Mouse (Mus musculus) midbrain, embryonic 14.5 days (tissue): Measurements from ENCODE around the gene Fam43b. TPM values are rescaled to one million over a fixed set of nuclear protein-coding genes. Genes with fewer than 3 reads are reported as not detected.

Source experiments
- ATAC-seq: fragments of 200-750 bp; cut with Nextera tagmentation; 2 replicates; pipeline ENCODE4 v1.8.0; 2017; ENCODE audit warnings: moderate number of reproducible peaks, moderate library complexity; ENCODE audit not compliant: low FRiP score, low TSS enrichment
- DNase-seq: peaks from one replicate; pipeline ENCODE4 v3.0.0-alpha.2; 2015
- H3K27ac ChIP-seq: fragments of 300-500 bp; sonication (generic); replicated peaks from 2 replicates; pipeline ENCODE4 v1.5.1; 2014; ENCODE audit warnings: mild to moderate bottlenecking, low read depth, low read length, moderate library complexity
- H3K27me3 ChIP-seq: fragments of 300-500 bp; sonication (generic); 2 replicates; pipeline ENCODE4 v1.6.1; 2014; ENCODE audit warnings: low read length, control low read depth, mixed read lengths; ENCODE audit not compliant: control insufficient read depth, insufficient read depth
- H3K36me3 ChIP-seq: fragments of 300-500 bp; sonication (generic); 2 replicates; pipeline ENCODE4 v1.6.1; 2014; ENCODE audit warnings: low read length, control low read depth; ENCODE audit not compliant: control insufficient read depth, insufficient read depth
- H3K4me1 ChIP-seq: fragments of 300-500 bp; sonication (generic); 2 replicates; pipeline ENCODE4 v1.6.1; 2014; ENCODE audit warnings: mild to moderate bottlenecking, antibody characterized with exemption, low read length, control low read depth; ENCODE audit not compliant: control insufficient read depth, insufficient read depth
- H3K4me2 ChIP-seq: fragments of 300-500 bp; sonication (generic); 2 replicates; pipeline ENCODE4 v1.6.1; 2014; ENCODE audit warnings: mild to moderate bottlenecking, low read length, moderate library complexity
- H3K4me3 ChIP-seq: fragments of 300-500 bp; sonication (generic); replicated peaks from 2 replicates; pipeline ENCODE4 v1.5.1; 2014; ENCODE audit warnings: low read depth, low read length
- H3K9ac ChIP-seq: fragments of 300-500 bp; sonication (generic); replicated peaks from 2 replicates; pipeline ENCODE4 v1.6.1; 2014; ENCODE audit warnings: mild to moderate bottlenecking, low read length, moderate library complexity
- H3K9me3 ChIP-seq: fragments of 300-500 bp; sonication (generic); 2 replicates; pipeline ENCODE4 v1.6.1; 2016; ENCODE audit warnings: low read length, control low read depth, mixed read lengths; ENCODE audit not compliant: control insufficient read depth
- WGBS: fragments of 180-500 bp; shearing (Covaris S2); extraction: QIAGEN DNeasy Blood & Tissue Kit; methylation state at CpG from one replicate; pipeline ENCODE4 v1.1.7; 2014; 5-methylcytosine and 5-hydroxymethylcytosine counted together
- polyA plus RNA-seq: library from polyadenylated mRNA; unstranded; fragments of >200 nt; fragmentation: Nextera tagmentation; extraction: Ambion mirVana; gene quantifications from 2 replicates; pipeline ENCODE4 v1.2.1, GENCODE M21; 2014

Gene Fam43b
- polyA plus RNA-seq, 1 experiment from 2014 or later: 5.4 TPM

DNA sequence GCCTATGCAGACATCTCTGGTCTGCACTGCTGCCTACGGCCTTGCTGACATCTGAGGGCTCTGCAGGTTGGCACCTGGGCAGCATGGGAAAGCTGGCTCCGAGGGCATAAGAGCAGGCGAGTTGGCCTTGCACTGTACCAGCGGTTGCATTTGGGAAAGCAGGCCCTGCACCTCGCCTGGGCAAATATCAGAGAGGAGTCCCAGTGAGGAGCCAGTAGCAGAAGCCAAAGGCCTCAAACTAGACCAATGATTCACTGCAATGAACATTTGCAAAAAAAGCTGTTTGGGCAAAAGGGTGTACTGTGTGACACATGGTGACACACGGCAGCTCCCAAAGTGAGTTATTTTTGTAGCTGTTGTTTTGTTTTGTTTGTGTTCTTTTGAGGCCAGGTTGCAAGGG is 28.7 kb upstream of the Fam43b start:
- Histone ChIP-seq H3K4me3 (no peak overlapping the region), H3K27me3 (0 out of 2 replicates have a peak, but pooled peaks cover 2% of the 10 kb centered on the region), H3K9ac (no peak overlapping the region), H3K36me3 (no peaks in the 10 kb centered on the region), H3K9me3 (no peaks in the 10 kb centered on the region), H3K4me2 (no peak overlapping the region), H3K4me1 (no peaks in the 10 kb centered on the region), H3K27ac (no peak overlapping the region)
- DNase-seq (no peak), ATAC-seq (no peak)
- WGBS: 86% methylated on average over 6 of the region's 6 CpGs

DNA sequence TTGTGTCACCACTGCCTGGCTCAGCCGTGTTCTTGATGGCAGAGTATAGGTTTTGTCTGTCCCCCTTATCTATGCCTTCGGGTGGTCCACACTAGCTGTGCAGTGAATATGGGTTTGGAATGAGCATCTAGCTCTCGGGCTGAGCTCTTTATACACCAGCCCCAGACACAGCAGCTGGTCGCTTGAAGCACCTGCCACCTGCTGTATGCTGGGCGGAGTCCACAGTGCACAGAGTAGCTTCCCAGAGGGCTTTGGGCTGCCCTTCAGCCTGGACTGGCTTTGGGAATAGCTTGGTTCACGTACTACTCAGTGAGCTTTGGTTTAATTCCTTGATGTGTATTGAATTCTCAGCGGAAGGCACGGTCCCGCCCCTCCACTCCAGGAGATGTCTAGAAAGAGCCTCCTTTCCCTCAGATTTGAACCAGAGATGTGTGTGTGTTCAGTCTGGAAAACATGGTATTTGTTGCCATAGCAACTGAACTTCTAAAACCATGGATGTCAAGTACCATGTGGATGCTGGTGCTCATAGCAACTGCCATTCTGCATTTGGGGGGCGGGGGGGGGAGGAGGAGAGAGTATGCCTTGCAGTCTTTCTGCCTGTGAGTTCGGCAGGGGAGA is 22.1 kb upstream of the Fam43b start:
- H3K4me2 ChIP-seq: no peak overlapping the region
- 47% methylated on average over 11 of the region's 11 CpGs for WGBS
- H3K27me3 ChIP-seq: 0 out of 2 replicates have a peak, but pooled peaks cover 2% of the 10 kb centered on the region
- H3K27ac ChIP-seq: no peak overlapping the region
- H3K9me3 ChIP-seq: no peaks in the 10 kb centered on the region
- peaks cover 8% of the 10 kb centered on the region; the same call in 1 of the 2 replicates for H3K4me1 ChIP-seq
- H3K36me3 ChIP-seq: no peaks in the 10 kb centered on the region
- ATAC-seq (no peak), DNase-seq (peak; percentile 60)
- no peak overlapping the region for H3K4me3 ChIP-seq
- H3K9ac ChIP-seq: no peak overlapping the region

DNA sequence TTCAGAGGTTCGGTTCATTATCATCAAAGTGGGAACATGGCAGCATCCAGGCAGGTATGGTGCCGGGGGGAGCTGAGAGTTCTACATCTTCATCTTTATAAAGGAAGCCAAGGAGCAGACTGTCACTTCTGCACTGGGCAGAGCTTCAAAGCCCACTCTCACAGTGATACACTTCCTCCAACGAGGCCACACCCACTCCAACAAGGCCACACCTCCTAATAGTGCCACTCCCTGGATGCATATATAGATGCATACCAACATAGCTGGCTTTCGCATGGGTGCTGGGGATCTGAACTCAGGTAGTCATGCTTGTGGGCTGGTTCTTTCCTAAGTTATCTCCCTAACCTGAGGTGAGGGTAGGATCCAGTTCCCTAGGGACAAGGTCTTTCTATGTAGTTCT is 21.6 kb upstream of the Fam43b start:
- H3K9me3 ChIP-seq: no peaks in the 10 kb centered on the region
- no peak for ATAC-seq
- peaks cover 8% of the 10 kb centered on the region; the same call in 1 of the 2 replicates for H3K4me1 ChIP-seq
- WGBS: 84% methylated on average over 4 of the region's 4 CpGs
- no peak overlapping the region for H3K4me2 ChIP-seq
- no peaks in the 10 kb centered on the region for H3K36me3 ChIP-seq
- H3K4me3 ChIP-seq: no peak overlapping the region
- no peak for DNase-seq
- no peak overlapping the region for H3K9ac ChIP-seq
- 0 out of 2 replicates have a peak, but pooled peaks cover 2% of the 10 kb centered on the region for H3K27me3 ChIP-seq
- H3K27ac ChIP-seq: no peak overlapping the region

DNA sequence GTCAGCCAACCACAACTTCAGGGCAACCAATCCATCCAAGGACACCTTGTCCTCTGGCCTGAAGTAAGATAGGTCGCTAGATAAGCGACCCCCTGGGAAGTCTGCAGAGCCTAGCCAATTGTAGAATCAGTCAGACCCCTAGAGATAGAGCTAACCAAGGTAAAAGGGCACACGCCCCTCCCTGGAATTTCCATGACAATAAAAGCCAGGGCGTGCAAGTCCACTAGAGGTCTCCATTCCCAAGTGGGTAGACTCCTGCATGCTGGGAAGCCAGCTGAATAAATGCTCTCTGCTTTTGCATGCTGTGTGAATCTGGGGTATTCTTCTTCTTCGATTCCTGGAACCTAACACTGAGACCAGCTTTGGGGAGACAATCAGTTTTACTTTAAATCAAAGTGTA is 20.1 kb upstream of the Fam43b start:
- no peak for DNase-seq
- ATAC-seq: no peak
- H3K9ac ChIP-seq: no peak overlapping the region
- WGBS: 54% methylated on average over 5 of the region's 5 CpGs
- no peaks in the 10 kb centered on the region for H3K36me3 ChIP-seq
- H3K4me2 ChIP-seq: no peak overlapping the region
- H3K27me3 ChIP-seq: 0 out of 2 replicates have a peak, but pooled peaks cover 2% of the 10 kb centered on the region
- no peak overlapping the region for H3K4me3 ChIP-seq
- H3K4me1 ChIP-seq: peaks cover 8% of the 10 kb centered on the region; the same call in 1 of the 2 replicates
- no peaks in the 10 kb centered on the region for H3K9me3 ChIP-seq
- no peak overlapping the region for H3K27ac ChIP-seq

DNA sequence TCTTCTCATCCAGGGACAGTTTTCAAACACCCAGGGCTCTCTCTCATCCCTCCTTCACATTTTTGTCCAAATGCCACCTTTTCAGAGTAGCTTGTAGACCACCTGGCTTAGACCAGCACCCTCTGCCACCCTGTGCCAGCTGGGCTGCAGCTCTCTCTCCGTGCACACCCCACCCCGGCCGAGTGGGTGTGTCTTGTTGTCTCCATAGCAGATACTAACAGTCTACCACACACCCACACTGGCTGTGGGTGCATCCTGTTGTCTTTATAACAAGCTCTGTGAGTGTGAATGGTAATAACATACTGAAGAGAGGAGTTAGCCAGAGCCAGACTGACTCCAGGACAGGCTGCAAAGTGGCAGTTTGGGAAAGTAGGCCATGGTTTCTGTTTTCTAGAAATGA is 19.7 kb upstream of the Fam43b start:
- WGBS: 73% methylated on average over 3 of the region's 3 CpGs
- no peak for ATAC-seq
- H3K36me3 ChIP-seq: no peaks in the 10 kb centered on the region

DNA sequence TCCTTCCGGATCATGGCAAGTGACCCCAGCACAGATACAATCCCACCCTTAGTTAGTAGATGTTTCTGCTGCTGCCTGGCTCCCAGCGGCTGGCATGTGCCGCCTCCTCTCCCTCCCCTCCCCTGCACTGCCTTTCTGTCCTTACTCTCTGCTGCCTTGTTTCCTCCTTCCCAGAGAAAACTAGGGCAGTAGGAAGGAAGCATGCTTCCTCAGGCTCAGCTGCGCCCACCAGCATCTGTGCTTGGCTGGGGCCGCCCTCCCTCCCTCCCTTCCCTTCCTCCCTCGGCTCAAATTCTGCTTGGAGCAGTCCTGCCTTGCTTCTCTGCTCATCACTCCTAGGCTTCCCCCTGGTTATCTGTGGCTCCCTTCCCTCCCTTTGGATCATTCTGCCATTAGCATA is 18.4 kb upstream of the Fam43b start:
- DNase-seq: no peak
- H3K9ac ChIP-seq: 0 out of 2 replicates have a peak overlapping the region, but pooled peaks have one; percentile 16
- no peaks in the 10 kb centered on the region for H3K36me3 ChIP-seq
- ATAC-seq: no peak
- no peaks in the 10 kb centered on the region for H3K27me3 ChIP-seq
- H3K27ac ChIP-seq: peak overlapping the region; percentile 64; the same call in 1 of the 2 replicates
- H3K4me1 ChIP-seq: peaks cover 8% of the 10 kb centered on the region; the same call in 1 of the 2 replicates
- no peaks in the 10 kb centered on the region for H3K9me3 ChIP-seq
- 21% methylated on average over 6 of the region's 6 CpGs for WGBS
- peak overlapping the region; percentile 4; the same call in 1 of the 2 replicates for H3K4me2 ChIP-seq
- H3K4me3 ChIP-seq: no peak overlapping the region

More for the DNA sequence above, 19.7 kb upstream of the Fam43b start:
- H3K4me3 ChIP-seq: no peak overlapping the region
- H3K9ac ChIP-seq: no peak overlapping the region
- peaks cover 8% of the 10 kb centered on the region; the same call in 1 of the 2 replicates for H3K4me1 ChIP-seq
- H3K27ac ChIP-seq: no peak overlapping the region
- no peak for DNase-seq
- no peak overlapping the region for H3K4me2 ChIP-seq
- H3K9me3 ChIP-seq: no peaks in the 10 kb centered on the region
- H3K27me3 ChIP-seq: no peaks in the 10 kb centered on the region

DNA sequence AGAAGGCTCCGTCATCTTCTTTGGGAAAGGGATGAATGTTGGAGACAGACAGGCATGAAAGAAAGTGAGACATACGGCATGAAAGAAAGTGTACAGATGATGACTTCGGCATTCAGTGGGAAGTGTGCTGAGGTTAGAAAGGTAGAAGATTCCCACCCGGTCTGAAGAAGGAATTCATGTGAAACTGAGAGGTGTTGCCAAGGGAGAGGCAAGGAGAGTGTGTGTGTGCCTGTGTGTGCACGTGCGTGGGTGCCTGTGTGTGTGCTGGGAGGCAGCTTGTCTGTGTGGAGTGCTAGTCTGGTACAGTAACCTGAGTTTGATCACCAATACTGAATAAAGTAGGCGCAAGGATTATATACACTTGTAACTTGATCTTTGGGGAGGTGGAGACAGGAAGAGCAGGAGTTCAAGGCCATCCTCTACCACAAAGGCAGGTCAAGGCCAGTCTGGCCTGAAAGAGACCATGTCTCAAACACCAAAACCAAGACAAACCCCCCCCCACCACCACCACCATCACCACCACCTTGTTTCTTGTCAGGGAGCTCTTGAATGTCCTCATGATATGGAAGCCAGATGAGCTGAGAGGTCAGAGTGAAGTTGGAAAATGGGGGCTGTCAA is 15.3 kb upstream of the Fam43b start:
- 54% methylated on average over 7 of the region's 7 CpGs for WGBS
- ATAC-seq (no peak), DNase-seq (no peak)
- H3K4me2 ChIP-seq: no peak overlapping the region
- H3K27ac ChIP-seq: no peak overlapping the region
- H3K9me3 ChIP-seq: no peaks in the 10 kb centered on the region
- H3K4me1 ChIP-seq: no peaks in the 10 kb centered on the region
- no peaks in the 10 kb centered on the region for H3K27me3 ChIP-seq
- no peak overlapping the region for H3K4me3 ChIP-seq
- H3K9ac ChIP-seq: no peak overlapping the region
- H3K36me3 ChIP-seq: no peaks in the 10 kb centered on the region

DNA sequence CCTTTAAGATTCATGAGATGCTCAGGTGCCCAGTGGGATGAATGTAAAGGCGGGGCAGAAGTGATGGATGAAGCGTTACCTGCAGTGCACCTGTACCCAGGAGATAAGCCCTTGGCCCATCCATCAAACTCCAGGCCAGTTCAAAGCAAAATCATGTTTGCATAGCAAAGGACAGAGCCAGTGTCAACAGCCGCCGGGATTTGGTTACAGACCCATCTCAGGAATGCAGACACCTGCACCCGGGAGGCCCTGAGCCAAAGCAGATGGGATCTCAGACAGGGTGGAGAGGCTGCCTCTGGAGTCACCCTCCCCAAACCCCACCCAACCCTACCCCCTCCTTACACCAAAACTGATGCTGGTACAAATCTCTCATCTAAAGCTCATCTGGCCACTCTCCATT is 14.7 kb upstream of the Fam43b start:
- 18% methylated on average over 5 of the region's 5 CpGs for WGBS
- Histone ChIP-seq H3K27ac (no peak overlapping the region), H3K4me3 (no peak overlapping the region), H3K9ac (no peak overlapping the region), H3K4me1 (no peaks in the 10 kb centered on the region), H3K9me3 (no peaks in the 10 kb centered on the region), H3K36me3 (no peaks in the 10 kb centered on the region), H3K4me2 (no peak overlapping the region), H3K27me3 (no peaks in the 10 kb centered on the region)
- no peak for ATAC-seq
- DNase-seq: no peak
